Mouse (Mus musculus) gastrocnemius, postnatal 10 days (tissue): ENCODE measurements around the gene Zfhx3. TPM values are rescaled to one million over a fixed set of nuclear protein-coding genes. Genes with fewer than 3 reads are reported as not detected.

Source experiments
- DNase-seq: peaks from one replicate; pipeline ENCODE4 v3.0.0; 2021; ENCODE audit warnings: mixed read lengths
- total RNA-seq, 2 experiments: library from RNA; stranded (reverse); gene quantifications; 2 replicates each; pipeline ENCODE4 v1.2.3; 2021

Zfhx3 gene
- total RNA-seq, 2 experiments from 2014 or later, result 11.0 to 12.5 TPM

DNA sequence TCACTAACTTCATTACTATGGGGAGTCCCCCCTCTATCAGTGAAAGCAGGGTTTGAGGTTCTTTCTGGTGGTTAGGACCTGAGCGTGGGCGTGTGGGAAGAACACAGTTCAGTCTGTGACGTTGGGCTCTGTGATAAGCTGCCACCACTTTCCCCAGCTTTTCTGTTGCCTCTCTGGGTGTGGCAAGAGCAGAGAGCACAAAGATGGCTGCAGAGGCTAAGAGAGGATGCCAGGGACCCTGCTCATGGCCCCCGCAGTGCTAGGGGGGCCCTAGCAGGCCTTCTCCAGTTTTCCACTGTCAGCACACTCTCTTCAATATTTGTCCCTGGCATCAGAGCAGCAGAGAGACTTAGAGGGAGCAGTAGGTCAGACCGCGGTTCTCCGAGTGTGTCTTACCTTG, 924.0 kb downstream of the Zfhx3 start:
- DNase-seq, result no peak

GRCm38 (mm10) chr8:108867482-108868258, 925.2 kb downstream of the Zfhx3 start:
- peak; percentile 19 for DNase-seq

DNA sequence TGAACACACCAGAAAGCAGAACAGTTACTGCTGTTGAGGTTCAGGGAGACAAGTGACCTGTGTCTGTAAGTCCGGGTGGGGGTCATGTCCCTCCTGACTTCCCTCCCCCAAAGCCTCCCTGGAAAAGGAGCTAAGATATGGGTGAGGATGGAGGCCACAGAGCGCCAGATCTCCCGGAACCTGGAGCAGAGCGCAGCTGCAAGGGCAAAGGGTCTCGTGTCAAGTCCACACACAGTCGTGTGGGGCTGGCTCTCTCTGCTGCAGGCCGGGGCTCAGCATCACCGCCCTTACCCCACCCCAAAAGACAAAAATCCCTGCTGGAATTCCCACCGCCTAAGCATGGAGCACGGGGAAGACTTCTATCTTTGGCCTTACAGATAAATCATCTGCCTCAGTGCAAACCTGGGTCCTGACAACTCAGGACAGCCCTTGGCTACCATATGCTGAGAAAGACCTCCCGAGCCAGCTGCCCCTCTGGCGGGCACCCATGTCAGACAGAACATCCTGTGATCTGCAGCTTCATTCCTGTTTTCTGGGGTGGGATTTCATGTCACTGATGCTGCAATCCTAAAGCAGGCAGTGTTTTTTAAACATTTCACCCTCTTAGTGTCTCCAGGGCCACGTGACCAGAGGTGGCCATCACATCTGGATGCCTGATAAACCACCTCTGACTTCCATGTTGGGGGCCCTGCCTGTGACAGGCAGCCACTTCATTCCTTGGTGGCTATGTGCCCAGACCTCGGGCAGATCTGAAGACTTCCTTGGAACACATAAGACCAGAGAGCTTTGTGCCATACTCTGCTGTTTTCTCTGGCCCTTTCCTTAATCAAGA, 926.0 kb downstream of the Zfhx3 start:
- peak; percentile 4 for DNase-seq

- no peak for DNase-seq
Measured at GRCm38 (mm10) chr8:108869420-108869819, 927.0 kb downstream of the Zfhx3 start.

DNA sequence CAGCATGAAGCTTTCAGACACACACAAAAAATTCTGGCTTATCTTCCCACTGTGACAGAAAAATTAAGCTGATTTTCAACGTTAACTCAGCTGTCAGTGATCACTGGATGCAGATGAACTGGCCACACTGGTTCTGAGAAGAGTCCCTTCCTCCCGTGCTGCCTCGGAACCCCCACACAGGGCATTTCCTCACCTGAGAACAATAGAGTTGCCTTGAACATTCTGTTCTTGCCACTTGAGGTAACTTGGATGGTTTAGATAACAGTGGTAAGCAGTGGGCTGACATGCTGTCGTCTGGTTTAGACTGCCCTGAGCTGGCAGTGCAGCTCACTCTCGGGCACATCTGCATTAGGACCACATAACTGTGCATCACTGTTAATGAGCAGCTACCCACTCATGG, 927.5 kb downstream of the Zfhx3 start:
- DNase-seq, result no peak

DNA sequence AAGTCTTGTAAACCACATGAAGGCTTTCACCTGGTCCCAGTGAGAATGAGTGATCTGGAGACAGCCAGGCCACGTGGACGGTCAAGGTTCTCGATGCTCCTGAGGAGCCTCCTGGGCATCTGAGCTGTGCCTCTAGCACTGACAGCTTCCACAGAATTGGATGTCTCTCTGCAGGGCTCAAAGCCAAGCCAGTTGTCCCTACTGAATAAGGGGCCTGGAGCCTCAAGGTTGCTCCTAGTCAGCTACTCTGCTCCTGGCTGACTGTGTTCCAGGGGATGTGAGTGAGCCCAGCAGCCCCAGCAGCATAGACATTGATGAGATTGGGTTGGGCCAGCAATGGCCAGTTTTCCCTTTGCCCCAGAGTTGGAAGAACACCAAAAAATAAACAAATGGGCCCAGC, 927.9 kb downstream of the Zfhx3 start:
- DNase-seq, result peak; percentile 3

- peak; percentile 2 for DNase-seq
Measured at GRCm38 (mm10) chr8:108875722-108876121, 933.3 kb downstream of the Zfhx3 start.

DNA sequence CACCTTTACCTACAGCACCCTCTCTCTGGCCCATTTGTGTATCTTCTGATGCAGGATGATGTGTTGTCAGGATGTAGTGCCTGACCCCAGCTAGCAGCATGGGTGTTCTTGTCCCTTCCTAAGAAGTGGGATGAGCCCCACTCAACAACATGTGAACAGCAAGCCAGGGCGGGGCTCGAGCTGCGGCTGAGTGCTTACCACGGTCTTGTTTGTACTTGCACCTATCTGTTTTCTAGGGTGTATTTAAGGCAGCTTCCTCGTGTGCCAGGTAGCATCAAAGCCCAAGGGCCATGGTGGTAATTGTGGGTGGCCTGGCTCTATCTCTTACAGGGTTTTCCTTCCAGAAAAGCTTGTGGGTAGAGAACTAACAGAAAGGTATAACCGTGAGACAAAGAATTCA, 937.7 kb downstream of the Zfhx3 start:
- no peak for DNase-seq

DNA sequence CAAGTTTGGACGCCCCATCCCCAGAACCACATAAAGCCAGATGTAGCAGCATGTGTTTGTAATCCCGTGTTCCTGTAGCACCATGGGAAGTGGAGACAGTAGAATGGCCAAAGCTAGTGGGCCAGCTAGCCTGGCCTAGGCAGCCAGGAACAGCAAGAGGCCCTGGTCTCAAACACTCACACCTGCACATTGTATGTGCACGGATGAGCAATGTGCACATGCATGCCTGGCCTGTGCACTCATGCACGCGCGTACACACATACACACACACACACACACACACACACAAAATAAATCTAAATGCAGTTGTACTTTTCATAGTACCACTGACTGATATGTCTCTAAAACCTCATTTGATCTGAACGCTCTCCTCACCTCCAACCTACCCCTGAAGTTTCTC, 938.9 kb downstream of the Zfhx3 start:
- DNase-seq, result no peak

GRCm38 (mm10) chr8:108882073-108882472, 939.6 kb downstream of the Zfhx3 start:
- DNase-seq, result peak; percentile 7

GRCm38 (mm10) chr8:108883381-108883780, 940.9 kb downstream of the Zfhx3 start:
- no peak for DNase-seq

DNA sequence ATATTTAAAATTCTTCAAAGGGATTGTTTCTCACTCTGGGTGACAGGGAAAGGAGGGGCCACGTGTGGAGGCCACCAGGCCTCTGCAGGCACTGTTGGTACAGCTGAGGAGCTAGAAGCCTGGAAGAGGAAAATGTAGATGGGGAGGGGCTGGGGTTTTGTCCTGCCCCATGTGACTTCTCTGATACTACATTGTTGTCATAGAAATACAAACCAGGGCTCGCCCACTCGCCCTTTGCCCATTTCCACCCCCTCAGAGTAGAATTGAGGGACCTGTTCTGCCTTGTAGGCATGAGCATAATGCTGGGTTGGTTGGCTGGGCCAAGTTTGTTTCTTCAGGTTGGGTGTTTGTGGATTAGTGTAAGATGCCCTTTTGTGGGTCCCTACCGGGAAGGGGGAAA, 942.5 kb downstream of the Zfhx3 start:
- DNase-seq, result no peak

DNA sequence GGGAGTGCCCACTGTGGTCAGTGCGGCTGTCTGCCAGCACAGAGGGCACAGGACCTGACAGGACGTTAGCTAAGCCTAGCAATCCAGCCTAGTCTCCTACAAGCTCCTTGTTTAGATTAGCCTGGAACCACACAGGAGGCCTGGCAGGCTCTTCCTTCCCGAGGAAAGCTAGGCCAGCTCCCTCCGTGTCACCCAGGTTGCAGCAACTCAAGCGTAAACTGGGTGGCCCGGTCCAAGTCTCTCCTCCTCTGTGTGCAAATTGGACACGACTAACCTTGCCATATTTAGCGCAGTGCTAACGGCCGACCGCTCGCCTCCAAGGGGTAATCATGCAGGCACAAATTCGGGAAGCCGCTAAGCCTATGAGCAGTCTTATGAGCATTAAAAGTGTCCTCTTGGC, 943.0 kb downstream of the Zfhx3 start:
- DNase-seq, result peak; percentile 11

DNA sequence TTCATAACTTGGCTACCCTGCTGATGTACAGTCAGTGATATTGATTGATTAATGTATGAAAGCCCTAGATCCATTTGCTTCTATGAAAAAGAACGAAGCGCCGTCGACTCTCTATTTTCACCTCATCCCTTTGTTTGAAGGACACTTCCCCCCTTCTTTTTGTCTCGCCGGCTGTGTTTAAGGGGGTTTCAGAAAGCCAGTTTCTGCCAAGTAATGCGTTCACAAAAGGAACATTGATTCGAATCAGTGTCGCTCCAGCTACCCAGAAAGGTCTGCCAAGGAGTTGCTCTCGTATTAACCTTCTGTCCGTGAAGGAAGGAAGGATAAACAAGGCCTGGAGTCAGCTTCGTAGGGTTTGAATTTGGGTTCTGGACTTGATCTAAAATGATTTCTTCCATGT, 943.4 kb downstream of the Zfhx3 start:
- DNase-seq, result peak; percentile 4

GRCm38 (mm10) chr8:108886599-108887255, 944.3 kb downstream of the Zfhx3 start:
- DNase-seq, result peak; percentile 75

GRCm38 (mm10) chr8:108887256-108887615, 944.8 kb downstream of the Zfhx3 start:
- peak; percentile 19 for DNase-seq

DNA sequence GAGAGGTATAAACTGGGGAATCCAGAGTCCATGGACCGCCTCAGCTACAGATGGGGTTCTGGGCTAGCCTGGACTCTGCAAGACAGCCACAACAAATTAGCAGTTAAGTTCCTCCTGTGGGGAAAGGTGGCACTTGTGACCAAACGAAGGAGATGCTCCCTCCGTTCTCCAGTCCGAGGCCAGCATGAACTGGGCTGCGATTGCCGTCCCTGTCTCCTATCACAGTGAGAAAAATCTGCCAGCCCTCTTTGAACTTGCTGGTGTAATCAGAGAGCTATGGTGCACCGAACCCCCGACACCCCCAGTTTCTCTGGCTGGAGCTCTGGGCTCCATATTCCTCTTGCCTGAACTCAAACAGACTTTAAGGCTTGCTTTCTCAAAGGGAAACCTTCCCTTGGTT, 945.4 kb downstream of the Zfhx3 start:
- DNase-seq, result peak; percentile 2

- no peak for DNase-seq
Measured at GRCm38 (mm10) chr8:108888924-108889323, 946.5 kb downstream of the Zfhx3 start.

- no peak for DNase-seq
Measured at GRCm38 (mm10) chr8:108889406-108889805, 947.0 kb downstream of the Zfhx3 start.

- no peak for DNase-seq
Measured at GRCm38 (mm10) chr8:108894287-108894686, 951.8 kb downstream of the Zfhx3 start.

DNA sequence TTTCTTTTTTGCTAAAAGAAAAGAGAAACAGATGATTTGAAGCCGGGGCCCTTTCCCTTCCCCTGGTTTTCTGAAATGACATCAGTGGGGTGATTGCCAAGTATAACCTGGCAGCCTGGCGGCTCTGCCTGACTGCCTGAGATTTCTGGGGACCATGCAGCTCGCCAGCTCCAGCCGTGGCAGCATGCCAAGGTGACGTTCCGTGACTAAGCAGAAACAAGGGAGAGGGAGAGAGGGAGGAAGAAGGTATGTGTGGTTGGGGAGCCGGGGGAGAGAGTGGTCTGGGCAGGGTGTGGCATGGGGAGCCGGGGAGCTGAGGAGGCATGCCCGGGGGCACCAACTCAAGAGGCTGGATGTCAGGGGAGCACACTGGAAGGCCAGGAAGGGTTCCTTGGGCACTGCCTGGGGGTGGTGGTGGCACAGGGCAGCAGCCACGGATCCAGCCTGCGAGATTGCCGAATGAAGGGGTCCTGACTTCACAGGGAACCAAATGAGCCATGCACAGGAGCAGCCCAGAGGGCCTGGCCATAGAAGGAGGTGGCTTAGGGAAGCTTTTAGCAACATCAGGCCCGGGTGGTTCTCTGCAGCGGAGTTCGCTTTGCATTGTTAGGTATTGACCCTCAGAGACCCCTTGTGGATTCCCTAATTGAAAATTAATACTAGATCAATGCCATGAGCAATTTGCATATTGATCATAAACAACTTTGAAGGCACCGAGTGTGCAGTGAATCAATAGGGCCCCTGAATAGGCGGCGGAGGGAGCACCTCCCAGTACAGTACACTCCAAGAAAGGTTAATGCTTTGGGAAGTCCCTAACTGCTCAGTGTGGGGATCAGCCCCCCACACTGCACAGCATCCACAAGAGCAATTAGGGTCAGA, 954.3 kb downstream of the Zfhx3 start:
- peak; percentile 82 for DNase-seq
